Mouse (Mus musculus): ENCODE data around the gene Lax1. TPM values are rescaled to one million over a fixed set of nuclear protein-coding genes. Genes with fewer than 3 reads are reported as not detected.

The Lax1 gene
- polyA plus RNA-seq (2015; fragmentation: Nextera tagmentation; extraction: Ambion mirVana): 0.22 TPM in 2 replicates

GRCm38 (mm10) chr1:133689897-133690296, at the start of gene Lax1:
Lax1 (minus strand) TSS chr1:133690108.

DNA sequence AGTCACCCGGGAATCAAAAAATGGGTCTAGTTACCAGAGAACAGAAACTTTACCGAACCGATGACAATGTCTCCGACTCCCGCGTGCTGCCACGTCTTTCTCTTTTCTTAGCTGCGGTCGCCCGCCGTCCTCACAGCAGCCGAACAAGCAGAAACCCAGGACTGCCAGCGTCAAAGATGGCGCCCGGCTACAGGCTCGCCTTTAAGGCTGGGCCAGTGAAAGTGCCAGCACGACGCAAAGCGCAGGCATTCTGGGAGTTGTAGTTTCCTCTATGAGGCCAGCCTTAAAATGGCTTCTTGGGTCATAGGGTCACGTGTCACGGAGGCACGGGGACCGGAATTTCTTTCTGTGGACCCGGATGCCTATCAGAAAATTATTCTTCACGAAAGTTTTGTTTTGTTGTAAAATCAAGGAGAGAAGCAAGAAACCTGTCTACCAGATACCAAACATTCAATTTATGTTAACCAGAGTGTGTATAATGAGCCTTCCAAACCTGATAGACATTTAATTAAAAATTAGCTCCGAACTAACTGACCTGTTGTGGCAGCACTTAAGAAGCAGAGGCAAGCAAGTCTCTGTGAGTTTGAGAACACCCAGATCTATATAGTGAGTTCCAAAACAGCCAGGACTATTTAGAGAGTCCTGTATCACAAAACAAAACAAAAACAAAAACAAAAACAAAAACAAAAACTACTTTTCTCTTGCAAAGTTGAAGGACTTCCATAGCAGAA, 28.5 kb downstream of the Lax1 start, which contains the start of gene Gm38394:
Gene Gm38394 (minus strand): TSS at position 116 of the 731 bp plus-strand sequence.

DNA sequence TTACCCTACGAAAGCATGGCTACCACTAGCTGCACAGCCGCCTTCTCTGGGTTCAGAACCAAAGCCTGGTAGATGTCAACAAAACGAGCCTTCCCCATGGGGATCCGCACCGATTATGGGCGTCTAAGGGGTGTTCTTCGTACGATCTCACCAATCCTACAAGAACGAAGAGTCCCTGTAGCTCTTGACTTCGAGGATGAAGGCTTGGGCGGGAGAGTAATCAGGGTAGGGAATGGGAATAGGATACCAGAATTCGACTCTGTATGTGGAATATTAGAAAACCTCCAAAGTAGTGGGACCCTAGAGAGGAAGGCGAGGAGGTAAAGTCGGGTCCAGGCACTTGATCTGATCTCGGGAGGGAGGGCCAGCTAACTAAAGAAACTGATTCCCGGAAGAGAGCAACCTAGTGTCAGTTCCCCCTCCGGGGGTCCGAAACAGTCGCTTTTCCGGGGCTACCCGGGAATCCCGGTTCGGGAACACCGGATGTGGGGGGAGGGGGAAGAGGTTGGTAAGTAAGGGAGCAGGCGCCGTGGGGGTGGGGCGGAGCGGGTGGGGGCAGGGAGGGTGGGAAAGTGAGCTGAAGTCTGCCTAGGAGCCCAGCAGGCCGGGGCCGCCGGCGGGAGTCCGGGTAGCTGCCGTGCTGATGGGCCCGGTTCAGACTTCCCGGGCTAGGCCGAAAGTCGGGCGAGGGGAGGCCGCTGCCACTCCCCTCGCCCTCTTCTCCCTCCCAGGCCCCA, 29.3 kb downstream of the Lax1 start, which contains the start of gene Zbed6:
Gene Zbed6 (minus strand): TSS at position 420 of the 737 bp plus-strand sequence.

Small RNA genes within 50 kb of the gene (microRNA-seq; reads per million reads assigned to microRNA genes)
- gene Mir6903 (ENCODE audit: borderline replicate concordance, insufficient number of aligned reads): not detected

Other genes starting within 250 kb of the Lax1 start
- 517 and 773 TPM in 2 replicates for gene Snrpe, start 79.8 kb downstream of the Lax1 start, polyA plus RNA-seq (2015; fragmentation: Nextera tagmentation; extraction: Ambion mirVana)
- gene Zbed6, start 29.2 kb downstream of the Lax1 start, polyA plus RNA-seq (2015; fragmentation: Nextera tagmentation; extraction: Ambion mirVana): not detected in 2 replicates
- gene Gm38394, start 28.8 kb downstream of the Lax1 start, polyA plus RNA-seq (2015; fragmentation: Nextera tagmentation; extraction: Ambion mirVana): 2.2 and 2.3 TPM in 2 replicates
- 6.7 and 7.3 TPM in 2 replicates for gene Atp2b4, start 110.9 kb upstream of the Lax1 start, polyA plus RNA-seq (2015; fragmentation: Nextera tagmentation; extraction: Ambion mirVana)
- gene Optc, start 217.9 kb upstream of the Lax1 start, polyA plus RNA-seq (2015; fragmentation: Nextera tagmentation; extraction: Ambion mirVana): 1.6 and 2.3 TPM in 2 replicates
- gene Prelp, start 231.3 kb upstream of the Lax1 start, polyA plus RNA-seq (2015; fragmentation: Nextera tagmentation; extraction: Ambion mirVana): 16.4 and 34.8 TPM in 2 replicates

Data from adrenal gland, postnatal 0 days (tissue).